Mouse (Mus musculus): ENCODE results near the gene Glcci1.
"Not testable (repeated sequence)": the region's sequence is repeated elsewhere in the genome, so short reads cannot be mapped to it uniquely, and the experiment has no call there.

Gene Glcci1

GRCm38 (mm10) chr6:8495109-8495826 lies 14.1 kb upstream of the Glcci1 start:
- no peak for DNase-seq (ENCODE audit: low spot score in 2 of 2)

- DNase-seq (ENCODE audit: low spot score in 2 of 2), result no peak
Observed at GRCm38 (mm10) chr6:8495827-8496222, 13.6 kb upstream of the Glcci1 start.

- DNase-seq (ENCODE audit: low spot score in 2 of 2), result no peak
Observed at GRCm38 (mm10) chr6:8497234-8497867, 12.0 kb upstream of the Glcci1 start.

GRCm38 (mm10) chr6:8497868-8498257 lies 11.5 kb upstream of the Glcci1 start:
- no peak for DNase-seq (ENCODE audit: low spot score in 2 of 2)

GRCm38 (mm10) chr6:8498961-8499360 lies 10.4 kb upstream of the Glcci1 start:
- DNase-seq (ENCODE audit: low spot score in 2 of 2), result no peak

- DNase-seq (ENCODE audit: low spot score in 2 of 2), result no peak
Observed at GRCm38 (mm10) chr6:8503953-8504352, 5.4 kb upstream of the Glcci1 start.

- DNase-seq (ENCODE audit: low spot score in 2 of 2), result no peak
Observed at GRCm38 (mm10) chr6:8504521-8505228, 4.7 kb upstream of the Glcci1 start.

- no peak for DNase-seq (ENCODE audit: low spot score in 2 of 2)
Observed at GRCm38 (mm10) chr6:8506631-8507030, 2.8 kb upstream of the Glcci1 start.

- peak; percentile 98 to 99 for DNase-seq (ENCODE audit: low spot score in 2 of 2)
Observed at GRCm38 (mm10) chr6:8508883-8509536, 390 bp upstream of the Glcci1 start.

- peak; percentile 57 to 82 for DNase-seq (ENCODE audit: low spot score in 2 of 2)
Observed at GRCm38 (mm10) chr6:8509961-8510863, 812 bp downstream of the Glcci1 start.

- DNase-seq (ENCODE audit: low spot score in 2 of 2), result no peak
Observed at GRCm38 (mm10) chr6:8510864-8511428, 1.5 kb downstream of the Glcci1 start.

GRCm38 (mm10) chr6:8511447-8511846 lies 2.0 kb downstream of the Glcci1 start:
- DNase-seq (ENCODE audit: low spot score in 2 of 2), result no peak

- no peak for DNase-seq (ENCODE audit: low spot score in 2 of 2)
Observed at GRCm38 (mm10) chr6:8512416-8512815, 3.0 kb downstream of the Glcci1 start.

- DNase-seq (ENCODE audit: low spot score in 2 of 2), result no peak
Observed at GRCm38 (mm10) chr6:8519687-8520086, 10.3 kb downstream of the Glcci1 start.

GRCm38 (mm10) chr6:8521231-8521630 lies 11.8 kb downstream of the Glcci1 start:
- no peak for DNase-seq (ENCODE audit: low spot score in 2 of 2)

- DNase-seq (ENCODE audit: low spot score in 2 of 2), result no peak
Observed at GRCm38 (mm10) chr6:8524717-8525116, 15.3 kb downstream of the Glcci1 start.

- DNase-seq (ENCODE audit: low spot score in 2 of 2), result no peak
Observed at GRCm38 (mm10) chr6:8531104-8531894, 21.9 kb downstream of the Glcci1 start.

- DNase-seq (ENCODE audit: low spot score in 2 of 2), result no peak
Observed at GRCm38 (mm10) chr6:8536944-8537343, 27.5 kb downstream of the Glcci1 start.

- DNase-seq (ENCODE audit: low spot score in 2 of 2), result not testable (repeated sequence)
Observed at GRCm38 (mm10) chr6:8541531-8541930, 32.1 kb downstream of the Glcci1 start.

GRCm38 (mm10) chr6:8544822-8545221 lies 35.4 kb downstream of the Glcci1 start:
- peak in 1 of 2 experiments; percentile 52 for DNase-seq (ENCODE audit: low spot score in 2 of 2)

Data from spleen, postnatal 4 days (tissue).